Mouse (Mus musculus): ENCODE results near the gene Thoc5. TPM values are rescaled to one million over a fixed set of nuclear protein-coding genes. Genes with fewer than 3 reads are reported as not detected.

The Thoc5 gene
- 51.1 and 53.6 TPM in 2 replicates for polyA plus RNA-seq (2016; fragmentation: Nextera tagmentation; extraction: Ambion mirVana)

DNA sequence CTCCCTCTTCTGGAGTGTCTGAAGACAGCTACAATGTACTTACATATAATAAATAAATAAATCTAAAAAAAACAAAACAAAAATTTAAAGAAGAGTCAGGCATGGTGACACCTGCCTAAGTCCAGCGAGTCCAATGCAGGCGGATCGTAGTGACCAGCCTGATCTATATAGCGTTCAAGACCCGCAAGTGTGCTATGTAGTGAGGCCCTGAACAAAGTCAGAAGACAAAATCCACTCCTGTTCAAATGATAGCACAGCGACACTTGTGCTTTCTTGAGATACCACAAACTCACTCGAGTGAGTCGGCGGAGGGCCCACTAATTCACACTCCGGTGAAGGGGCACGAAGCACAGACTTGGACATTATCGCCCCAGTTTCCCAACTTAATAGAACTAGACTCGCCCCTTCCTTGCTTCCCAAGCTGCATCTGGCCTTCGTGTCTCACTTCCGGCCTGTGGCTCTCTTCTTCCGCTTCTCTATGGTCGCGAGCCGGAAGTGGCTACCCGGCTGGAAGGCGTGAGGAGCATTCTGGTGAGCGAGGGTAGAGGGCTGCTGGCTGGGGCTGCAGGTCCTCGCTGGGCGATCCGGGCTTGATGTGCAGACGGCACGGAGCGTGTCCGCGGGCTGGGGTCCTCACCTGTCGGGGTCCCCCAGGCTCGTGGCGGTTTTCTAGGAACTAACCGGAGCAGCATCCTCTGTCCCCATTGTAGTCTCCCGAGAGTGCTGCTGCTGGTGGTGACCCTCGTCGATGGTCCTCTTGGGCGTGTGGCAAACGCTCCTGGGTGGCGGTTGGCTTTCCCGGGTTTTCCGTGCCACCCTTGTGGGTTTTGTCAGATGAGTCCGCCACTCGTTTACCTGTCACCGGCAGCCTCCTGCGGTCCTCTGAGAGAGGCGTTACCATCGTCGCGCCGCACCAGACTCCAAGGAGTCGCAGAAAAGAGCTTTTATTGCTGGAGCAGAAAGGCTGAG lies at the start of gene Thoc5:
Gene Thoc5, plus strand, starts transcription at position 473 of the 969 bp plus-strand sequence.
- Histone ChIP-seq H3K27ac (peak within 1 kb of the TSS; percentile 46), H3K27me3 (replicated peaks) (no peaks in the 10 kb centered on the region), H3K4me1 (peaks cover 5% of the 10 kb centered on the region; the same call in 1 of the 2 replicates), H3K36me3 (peaks cover 48% of the 10 kb centered on the region), H3K9me3 (no peaks in the 10 kb centered on the region), H3K4me2 (replicated peaks) (peak within 1 kb of the TSS; percentile 82), H3K4me3 (peak within 1 kb of the TSS; percentile 80), H3K9ac (peak within 1 kb of the TSS; percentile 83)
- peak; percentile 93 for ATAC-seq (ENCODE audit: low FRiP score, low read depth)
- 3% methylated on average over 52 of the region's 52 CpGs for WGBS

DNA sequence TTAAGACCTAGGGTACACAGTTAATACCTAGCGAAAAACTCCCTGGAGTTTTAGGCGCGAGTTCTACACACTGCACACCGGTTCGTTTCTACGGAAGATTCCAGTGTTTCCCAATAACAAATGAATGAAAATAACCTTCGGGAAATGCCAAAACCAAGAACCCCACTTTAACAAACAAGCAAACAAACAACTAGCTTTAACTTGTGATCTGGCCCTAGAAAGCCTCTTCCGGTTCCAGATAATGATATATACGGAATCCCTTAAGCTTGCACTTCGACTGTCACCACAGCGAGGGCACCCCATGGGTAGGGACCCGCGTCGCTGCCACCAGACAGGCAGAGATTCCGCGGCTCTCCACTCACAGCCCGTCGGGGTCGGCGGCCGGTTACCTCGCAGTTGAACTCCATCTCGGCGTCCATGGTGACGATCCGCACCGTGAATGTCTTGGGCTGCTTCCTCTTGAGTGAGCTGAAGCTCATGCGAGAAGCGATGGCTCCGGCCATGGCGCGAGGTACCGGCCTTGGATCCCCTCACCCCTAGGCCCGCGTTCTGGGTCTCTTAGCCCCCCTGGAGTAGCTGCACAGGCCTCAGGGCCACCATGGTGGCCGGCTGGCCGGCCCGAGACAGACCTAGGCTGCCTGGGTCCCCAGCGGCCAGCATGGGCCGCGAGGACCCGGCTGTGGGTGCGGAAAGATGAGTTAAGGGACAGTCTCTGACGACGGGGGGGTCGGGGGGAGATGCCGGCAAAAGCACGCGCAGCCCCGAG lies 46.5 kb upstream of the Thoc5 start:
- H3K9ac ChIP-seq: peak overlapping the region; percentile 87
- no peaks in the 10 kb centered on the region for H3K9me3 ChIP-seq
- H3K36me3 ChIP-seq: no peaks in the 10 kb centered on the region
- peak overlapping the region; percentile 63 for H3K4me2 ChIP-seq (replicated peaks)
- 2% methylated on average over 50 of the region's 50 CpGs for WGBS
- peak; percentile 72 for ATAC-seq (ENCODE audit: low FRiP score, low read depth)
- H3K4me3 ChIP-seq: peak overlapping the region; percentile 77
- H3K4me1 ChIP-seq: peaks cover 14% of the 10 kb centered on the region
- peak overlapping the region; percentile 44 for H3K27ac ChIP-seq
- H3K27me3 ChIP-seq (replicated peaks): no peaks in the 10 kb centered on the region

DNA sequence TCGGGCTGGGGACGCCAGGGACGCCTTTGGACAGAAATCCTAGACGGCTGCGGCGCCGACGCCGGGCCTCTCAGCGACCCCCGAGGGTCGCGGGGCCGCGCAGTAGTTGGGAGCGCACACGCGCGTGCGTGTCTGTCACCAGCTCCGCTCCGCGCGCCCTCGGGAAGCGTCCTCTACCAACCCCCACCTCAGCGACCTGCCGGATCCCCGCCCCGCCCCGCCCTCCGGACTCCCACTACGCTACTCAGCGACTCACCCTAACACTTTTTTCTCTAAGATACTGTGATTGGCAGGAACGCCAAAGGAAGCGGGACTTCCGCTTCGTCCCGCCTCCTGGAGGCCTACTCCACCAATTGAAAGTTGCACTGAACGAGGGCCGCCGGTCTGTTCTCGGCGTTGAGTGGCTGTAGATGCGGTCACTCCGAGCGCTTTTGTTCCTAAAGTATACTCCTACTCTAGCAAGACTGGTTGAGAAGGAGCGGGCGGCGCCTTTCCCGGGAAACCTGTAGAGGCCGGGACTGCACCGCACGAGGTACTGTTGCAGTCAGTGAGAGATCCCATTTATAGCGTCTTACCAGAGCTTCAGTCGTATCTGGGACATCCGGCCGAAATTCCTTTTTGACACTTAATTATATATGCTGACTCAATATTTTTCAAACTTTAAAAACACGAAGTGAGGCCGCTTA lies 45.7 kb upstream of the Thoc5 start, which contains the start of gene Nf2:
Gene Nf2, minus strand, starts transcription at position 279 of the 686 bp plus-strand sequence.
- peak; percentile 99 for ATAC-seq (ENCODE audit: low FRiP score, low read depth)
- Histone ChIP-seq H3K4me3 (peak within 1 kb of the TSS; percentile 77), H3K4me2 (replicated peaks) (peak within 1 kb of the TSS; percentile 63), H3K9ac (peak within 1 kb of the TSS; percentile 87), H3K9me3 (no peaks in the 10 kb centered on the region), H3K4me1 (peaks cover 14% of the 10 kb centered on the region), H3K27me3 (replicated peaks) (no peaks in the 10 kb centered on the region), H3K36me3 (no peaks in the 10 kb centered on the region), H3K27ac (peak within 1 kb of the TSS; percentile 44)
- under 1% methylated on average over 60 of the region's 60 CpGs for WGBS

DNA sequence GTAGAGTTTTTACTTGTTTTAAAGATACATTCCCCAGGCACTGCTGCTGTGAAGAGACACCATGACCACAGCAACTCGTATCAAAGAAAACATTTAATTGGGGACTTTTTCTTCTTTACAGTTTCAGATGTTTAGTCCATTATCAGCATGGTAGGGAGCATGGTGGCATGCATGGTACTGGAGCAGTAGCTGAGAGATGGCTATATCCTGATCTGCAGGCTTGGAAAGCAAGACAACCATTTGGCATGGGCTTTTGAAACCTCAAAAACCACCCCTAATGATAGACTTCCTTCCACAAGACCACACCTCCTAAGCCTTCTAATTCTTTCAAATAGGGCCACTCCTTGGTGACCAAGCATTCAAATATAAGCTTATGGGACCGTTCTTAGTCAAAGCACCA lies 44.7 kb upstream of the Thoc5 start:
- 93% methylated on average over 2 of the region's 2 CpGs for WGBS
- no peak overlapping the region for H3K4me3 ChIP-seq

DNA sequence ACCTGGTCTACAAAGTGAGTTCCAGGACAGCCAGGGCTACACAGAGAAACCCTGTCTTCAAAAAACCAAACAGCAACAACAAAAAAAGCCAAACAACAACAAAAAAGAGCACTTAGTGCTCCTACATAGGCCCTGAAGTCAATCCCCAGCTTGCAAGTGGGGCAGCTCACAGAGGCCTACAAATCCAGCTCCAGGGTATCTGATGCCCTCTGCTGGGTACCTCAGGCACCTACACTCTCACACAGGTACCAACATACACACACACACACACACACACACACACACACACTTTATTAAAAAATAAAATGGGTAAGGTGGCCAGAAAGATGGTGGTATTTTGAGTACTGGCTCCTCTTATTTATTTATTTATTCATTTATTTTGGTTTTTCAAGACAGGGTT lies 42.1 kb upstream of the Thoc5 start:
- Histone ChIP-seq H3K4me2 (replicated peaks) (no peak overlapping the region), H3K4me3 (no peak overlapping the region), H3K9me3 (no peaks in the 10 kb centered on the region), H3K9ac (no peak overlapping the region), H3K4me1 (peaks cover 2% of the 10 kb centered on the region), H3K36me3 (no peaks in the 10 kb centered on the region), H3K27me3 (replicated peaks) (no peaks in the 10 kb centered on the region), H3K27ac (no peak overlapping the region)
- no peak for ATAC-seq (ENCODE audit: low FRiP score, low read depth)

More for the DNA sequence above, 44.7 kb upstream of the Thoc5 start:
- Histone ChIP-seq H3K4me2 (replicated peaks) (no peak overlapping the region), H3K9ac (no peak overlapping the region), H3K36me3 (no peaks in the 10 kb centered on the region), H3K9me3 (no peaks in the 10 kb centered on the region), H3K4me1 (peaks cover 14% of the 10 kb centered on the region), H3K27ac (no peak overlapping the region), H3K27me3 (replicated peaks) (no peaks in the 10 kb centered on the region)
- ATAC-seq (ENCODE audit: low FRiP score, low read depth): no peak

DNA sequence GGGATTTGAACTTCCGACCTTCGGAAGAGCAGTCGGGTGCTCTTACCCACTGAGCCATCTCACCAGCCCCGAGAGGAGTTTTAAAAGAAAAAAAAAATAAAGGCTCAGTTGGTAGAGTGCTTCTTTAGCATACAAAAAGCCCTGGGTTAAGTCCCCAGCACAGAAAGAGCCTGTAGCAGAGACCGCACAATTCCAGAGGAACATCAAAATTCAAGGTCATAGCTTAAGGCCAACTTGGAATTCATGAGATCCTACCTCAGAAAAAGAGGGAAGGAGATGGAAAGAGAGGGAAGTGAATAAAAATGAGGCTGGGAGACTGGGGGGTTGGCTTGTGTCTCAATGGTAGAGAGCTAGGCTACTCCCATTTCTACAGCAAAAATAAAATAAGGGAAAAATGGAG lies 40.9 kb upstream of the Thoc5 start:
- 86% methylated on average over 5 of the region's 5 CpGs for WGBS
- no peak overlapping the region for H3K4me2 ChIP-seq (replicated peaks)
- H3K4me1 ChIP-seq: no peaks in the 10 kb centered on the region
- H3K27me3 ChIP-seq (replicated peaks): no peaks in the 10 kb centered on the region
- no peaks in the 10 kb centered on the region for H3K9me3 ChIP-seq
- H3K36me3 ChIP-seq: no peaks in the 10 kb centered on the region
- no peak overlapping the region for H3K4me3 ChIP-seq
- no peak overlapping the region for H3K9ac ChIP-seq
- ATAC-seq (ENCODE audit: low FRiP score, low read depth): no peak
- no peak overlapping the region for H3K27ac ChIP-seq

DNA sequence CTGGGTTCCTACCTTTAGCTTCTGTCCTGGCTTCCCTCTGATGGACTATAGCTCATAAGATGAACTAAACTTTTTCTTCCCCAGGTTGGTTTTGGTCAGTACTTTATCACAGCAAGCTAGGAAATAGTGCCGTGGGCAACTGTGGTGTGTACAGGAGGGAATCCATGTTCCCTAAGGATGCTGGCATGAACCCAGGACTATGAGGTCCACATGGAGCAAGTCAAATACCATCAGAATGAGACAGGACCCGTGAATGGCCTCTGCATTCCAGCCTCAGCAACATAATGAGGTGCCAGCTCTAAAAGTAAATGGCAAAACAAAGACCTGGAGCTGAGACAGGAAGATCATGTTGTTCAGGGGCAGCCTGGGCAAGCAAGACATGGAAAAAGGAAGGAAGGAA lies 36.7 kb upstream of the Thoc5 start:
- H3K27ac ChIP-seq: no peak overlapping the region
- H3K27me3 ChIP-seq (replicated peaks): no peaks in the 10 kb centered on the region
- no peaks in the 10 kb centered on the region for H3K4me1 ChIP-seq
- H3K9ac ChIP-seq: no peak overlapping the region
- no peaks in the 10 kb centered on the region for H3K36me3 ChIP-seq
- H3K4me2 ChIP-seq (replicated peaks): no peak overlapping the region
- ATAC-seq (ENCODE audit: low FRiP score, low read depth): no peak
- WGBS: 66% methylated on average over 2 of the region's 2 CpGs
- no peak overlapping the region for H3K4me3 ChIP-seq
- no peaks in the 10 kb centered on the region for H3K9me3 ChIP-seq

DNA sequence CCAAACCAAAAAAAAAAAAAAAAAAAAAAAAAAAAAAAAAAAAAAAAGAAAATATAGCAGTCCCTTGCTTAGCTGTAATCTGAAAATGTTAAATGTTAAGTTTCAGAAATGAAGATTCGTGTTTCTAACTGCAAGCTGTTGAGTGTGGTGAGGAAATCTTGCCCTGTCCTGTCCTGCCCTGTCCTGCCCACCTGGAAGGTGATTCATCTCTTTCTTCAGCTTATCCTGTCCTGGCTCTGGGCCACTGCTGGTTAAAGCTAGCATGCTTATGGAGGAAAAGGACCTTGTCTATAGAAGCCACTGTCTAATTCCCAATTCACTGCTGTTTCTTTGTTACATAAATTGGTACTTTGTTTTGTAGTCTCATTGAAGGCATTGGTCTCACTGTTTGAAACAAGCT lies 34.1 kb upstream of the Thoc5 start:
- no peaks in the 10 kb centered on the region for H3K4me1 ChIP-seq
- no peak overlapping the region for H3K4me2 ChIP-seq (replicated peaks)
- no peak overlapping the region for H3K4me3 ChIP-seq
- H3K9ac ChIP-seq: no peak overlapping the region
- no peaks in the 10 kb centered on the region for H3K9me3 ChIP-seq
- 63% methylated on average over 1 of the region's 1 CpGs for WGBS
- ATAC-seq (ENCODE audit: low FRiP score, low read depth): no peak
- no peak overlapping the region for H3K27ac ChIP-seq
- no peaks in the 10 kb centered on the region for H3K36me3 ChIP-seq
- no peaks in the 10 kb centered on the region for H3K27me3 ChIP-seq (replicated peaks)

DNA sequence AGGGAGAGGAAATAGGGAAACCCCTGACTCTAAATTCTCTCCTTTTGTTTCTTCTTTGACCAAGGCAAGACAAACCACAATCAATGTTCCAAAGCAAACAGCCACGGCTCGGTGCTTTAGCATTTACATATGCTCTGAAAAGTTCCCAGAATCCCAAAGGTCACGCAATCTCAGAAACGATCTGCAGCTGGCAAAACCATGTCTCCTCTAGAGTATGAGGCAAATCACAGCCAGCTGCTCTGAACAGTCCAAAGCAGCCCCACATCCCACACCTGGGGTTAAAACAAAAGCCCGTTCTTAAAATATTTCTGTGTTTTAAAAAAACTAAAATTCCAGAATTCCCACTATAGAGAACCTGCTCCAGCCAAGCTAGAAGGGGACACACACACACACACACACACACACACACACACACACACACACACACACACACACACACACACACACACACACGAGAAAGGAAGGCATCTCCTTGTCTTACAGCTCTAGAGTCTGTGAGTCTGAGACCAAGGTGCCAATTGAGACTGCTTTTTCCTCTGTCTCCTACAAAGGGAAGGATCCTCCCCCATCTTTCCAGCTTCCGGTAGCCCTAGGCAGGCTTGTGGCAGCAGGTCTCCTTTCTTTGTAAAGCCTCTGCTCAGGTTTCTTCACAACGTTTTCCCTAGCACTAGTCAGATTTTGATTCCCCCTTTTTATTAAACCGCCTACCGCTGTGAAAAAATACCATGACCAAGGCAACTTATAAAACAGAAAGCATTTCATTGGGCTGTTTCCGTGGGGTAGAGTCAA lies 33.1 kb upstream of the Thoc5 start:
- 61% methylated on average over 11 of the region's 11 CpGs for WGBS
- Histone ChIP-seq H3K4me2 (replicated peaks) (no peak overlapping the region), H3K4me1 (no peaks in the 10 kb centered on the region), H3K27me3 (replicated peaks) (no peaks in the 10 kb centered on the region), H3K9ac (no peak overlapping the region), H3K4me3 (no peak overlapping the region), H3K36me3 (no peaks in the 10 kb centered on the region), H3K9me3 (no peaks in the 10 kb centered on the region), H3K27ac (no peak overlapping the region)
- ATAC-seq (ENCODE audit: low FRiP score, low read depth): no peak

DNA sequence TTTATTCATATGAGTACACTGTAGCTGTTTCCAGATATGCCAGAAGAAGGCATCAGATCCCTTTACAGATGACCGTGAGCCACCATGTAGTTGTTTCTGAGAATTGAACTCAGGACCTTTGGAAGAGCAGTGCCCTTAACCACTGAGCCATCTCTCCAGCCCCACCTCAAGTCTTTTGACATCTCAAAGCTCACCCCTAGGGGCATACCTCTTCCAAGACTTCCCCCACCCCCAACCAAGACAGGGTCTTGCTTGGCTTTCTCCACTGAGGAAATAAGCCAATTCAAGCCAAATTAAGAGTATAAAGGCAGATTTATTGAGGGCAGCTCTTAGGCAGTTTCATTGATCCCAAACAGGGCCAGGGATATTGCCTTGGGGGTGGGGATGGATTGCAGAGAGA lies 32.4 kb upstream of the Thoc5 start:
- ATAC-seq (ENCODE audit: low FRiP score, low read depth): no peak
- Histone ChIP-seq H3K4me1 (no peaks in the 10 kb centered on the region), H3K9me3 (no peaks in the 10 kb centered on the region), H3K4me2 (replicated peaks) (no peak overlapping the region), H3K27me3 (replicated peaks) (no peaks in the 10 kb centered on the region), H3K36me3 (no peaks in the 10 kb centered on the region), H3K27ac (no peak overlapping the region), H3K4me3 (no peak overlapping the region), H3K9ac (no peak overlapping the region)
- 96% methylated on average over 1 of the region's 1 CpGs for WGBS

DNA sequence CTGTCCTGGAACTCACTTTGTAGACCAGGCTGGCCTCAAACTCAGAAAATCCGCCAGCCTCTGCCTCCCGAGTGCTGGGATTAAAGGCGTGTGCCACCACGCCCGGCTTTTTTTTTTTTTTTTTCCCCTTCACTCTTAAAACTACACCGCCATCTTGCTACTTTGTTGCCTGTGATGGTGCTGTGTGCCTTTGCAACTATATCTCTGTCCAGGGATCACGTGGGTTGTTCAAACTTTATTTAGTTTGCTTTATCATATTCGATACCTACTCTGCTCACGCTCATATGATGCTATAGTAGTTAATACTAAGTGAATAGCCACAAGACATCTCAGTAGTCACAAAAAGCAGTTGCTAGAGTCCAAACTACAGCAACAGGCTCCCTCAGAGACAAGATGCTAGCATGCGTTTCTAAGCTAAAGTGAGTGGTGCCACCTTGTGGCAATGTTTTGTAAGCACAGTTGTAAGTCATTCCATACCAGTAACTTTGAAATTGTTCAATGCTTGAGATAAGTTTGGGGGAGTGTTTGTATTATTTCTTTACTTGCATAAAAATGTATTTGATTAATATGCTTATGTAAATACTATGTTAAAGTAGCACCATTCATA lies 29.4 kb upstream of the Thoc5 start:
- H3K27me3 ChIP-seq (replicated peaks): no peaks in the 10 kb centered on the region
- no peak overlapping the region for H3K4me2 ChIP-seq (replicated peaks)
- H3K4me3 ChIP-seq: no peak overlapping the region
- H3K9ac ChIP-seq: no peak overlapping the region
- no peaks in the 10 kb centered on the region for H3K4me1 ChIP-seq
- H3K36me3 ChIP-seq: no peaks in the 10 kb centered on the region
- no peak for ATAC-seq (ENCODE audit: low FRiP score, low read depth)
- H3K27ac ChIP-seq: no peak overlapping the region
- no peaks in the 10 kb centered on the region for H3K9me3 ChIP-seq
- WGBS: 43% methylated on average over 10 of the region's 10 CpGs

Data from neural tube, embryonic 12.5 days (tissue).